Mouse (Mus musculus) duodenum, adult 2 months (tissue): ENCODE results near the gene Cst7. TPM values are rescaled to one million over a fixed set of nuclear protein-coding genes. Genes with fewer than 3 reads are reported as not detected.

Experiments used
- polyA plus RNA-seq: library from polyadenylated mRNA; depleted of rRNA; stranded (reverse); fragments of >200 nt; gene quantifications from 2 replicates; pipeline ENCODE4 v1.2.3, GENCODE M21; 2012; ENCODE audit warnings: low replicate concordance; rRNA removed

The Cst7 gene
- polyA plus RNA-seq: 0.96 and 5.5 TPM in 2 replicates

DNA sequence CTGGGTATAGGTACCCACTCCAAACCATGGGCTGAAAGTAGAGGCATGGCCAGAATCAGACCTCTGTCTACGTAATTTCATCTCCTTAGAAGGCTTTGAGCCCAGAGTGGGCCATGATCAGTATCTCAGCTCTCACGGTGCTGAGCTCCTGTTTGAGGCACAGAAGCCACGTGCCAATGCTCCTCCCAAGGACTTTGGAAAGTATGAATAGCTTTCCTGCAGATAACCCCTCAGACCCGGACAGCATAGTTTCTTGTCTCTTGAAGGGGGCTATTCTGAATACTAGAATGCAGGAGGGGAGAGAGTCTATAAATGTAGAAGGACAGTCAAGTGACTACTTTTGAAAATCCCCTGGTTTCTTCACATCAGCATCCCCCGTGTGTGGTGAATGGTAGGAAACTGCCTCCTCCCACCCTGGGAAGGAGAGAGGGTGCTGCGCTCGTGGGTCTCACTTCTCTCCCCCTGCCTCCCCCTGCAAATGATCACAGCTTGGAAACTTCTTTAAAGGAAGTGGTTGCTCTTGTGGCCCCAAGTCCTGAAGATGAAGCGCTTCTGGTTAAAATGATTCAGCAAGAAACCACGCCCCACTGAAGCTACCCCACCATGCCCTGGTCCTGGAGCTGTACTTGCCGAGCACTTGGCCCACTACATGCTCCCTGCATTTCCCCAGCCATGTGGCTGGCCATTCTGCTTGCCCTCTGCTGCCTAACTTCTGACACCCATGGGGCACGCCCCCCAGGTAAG lies at the start of gene Cst7:
Gene Cst7, plus strand, starts transcription at position 569 of the 744 bp plus-strand sequence.

DNA sequence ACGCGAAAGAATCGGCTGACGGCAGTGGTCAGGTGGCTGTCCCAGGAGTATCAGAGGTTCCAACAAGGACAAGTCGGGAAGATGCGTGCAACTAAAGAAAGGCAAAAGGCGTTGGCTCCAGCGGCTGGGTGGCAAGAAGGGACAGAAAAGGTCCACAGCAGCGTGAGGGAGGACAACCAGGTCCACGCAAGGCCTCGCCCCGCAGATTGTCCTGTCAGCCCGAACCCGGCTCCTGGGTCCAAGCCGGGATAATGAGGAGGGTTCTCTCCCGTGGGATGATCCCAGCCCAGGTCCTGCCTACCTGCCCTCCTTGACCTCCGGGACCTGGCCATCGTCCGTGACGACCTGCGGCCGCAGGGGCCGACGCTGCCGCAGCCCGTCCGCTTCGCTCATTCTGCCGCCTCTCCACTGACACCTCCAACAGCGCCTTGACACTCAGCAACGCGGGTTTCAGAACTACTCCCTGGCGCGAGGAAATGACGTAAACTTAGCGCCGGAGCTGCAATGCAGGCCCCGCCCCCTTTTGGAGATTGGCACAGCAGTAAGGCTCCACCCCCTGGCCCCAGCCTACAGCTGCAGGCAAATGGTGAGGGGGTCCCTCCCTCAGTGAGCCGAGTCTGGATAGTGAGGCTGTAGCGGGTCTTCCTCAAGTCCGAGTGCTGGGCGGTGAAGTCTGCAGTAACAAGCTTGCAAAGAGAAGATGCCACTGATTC lies 38.0 kb downstream of the Cst7 start, which contains the start of gene Apmap:
Gene Apmap, minus strand, starts transcription at position 481 of the 713 bp plus-strand sequence.

Other genes with a start within 250 kb of the Cst7 start
- gene Gm10130, start 246.7 kb upstream of the Cst7 start, polyA plus RNA-seq: not detected in 2 replicates
- 0.25 and 0.55 TPM in 2 replicates for gene 3300002I08Rik, start 207.7 kb upstream of the Cst7 start, polyA plus RNA-seq
- not detected in 2 replicates for gene Zfp442, start 118.9 kb upstream of the Cst7 start, polyA plus RNA-seq
- not detected in 2 replicates for gene Zfp345, start 85.3 kb upstream of the Cst7 start, polyA plus RNA-seq
- gene Apmap, start 38.2 kb downstream of the Cst7 start, polyA plus RNA-seq: 13.1 and 29.8 TPM in 2 replicates
- 75.3 and 174 TPM in 2 replicates for gene Acss1, start 98.1 kb downstream of the Cst7 start, polyA plus RNA-seq
- gene Vsx1, start 118.9 kb downstream of the Cst7 start, polyA plus RNA-seq: not detected in 2 replicates
- 20.6 and 22.3 TPM in 2 replicates for gene Entpd6, start 178.6 kb downstream of the Cst7 start, polyA plus RNA-seq
- 15.2 and 21.1 TPM in 2 replicates for gene Pygb, start 216.3 kb downstream of the Cst7 start, polyA plus RNA-seq